Mouse (Mus musculus) lung, postnatal 0 days (tissue): Measurements from ENCODE around the gene Shroom1.

Source experiments
- CTCF ChIP-seq: IDR thresholded peaks from 2 replicates; pipeline ENCODE4 v1.5.1; 2016; ENCODE audit warnings: antibody characterized with exemption, mild to moderate bottlenecking
- EP300 ChIP-seq: IDR thresholded peaks from 2 replicates; pipeline ENCODE4 v1.6.1; 2016; ENCODE audit warnings: antibody characterized with exemption, mild to moderate bottlenecking, control low read depth

DNA sequence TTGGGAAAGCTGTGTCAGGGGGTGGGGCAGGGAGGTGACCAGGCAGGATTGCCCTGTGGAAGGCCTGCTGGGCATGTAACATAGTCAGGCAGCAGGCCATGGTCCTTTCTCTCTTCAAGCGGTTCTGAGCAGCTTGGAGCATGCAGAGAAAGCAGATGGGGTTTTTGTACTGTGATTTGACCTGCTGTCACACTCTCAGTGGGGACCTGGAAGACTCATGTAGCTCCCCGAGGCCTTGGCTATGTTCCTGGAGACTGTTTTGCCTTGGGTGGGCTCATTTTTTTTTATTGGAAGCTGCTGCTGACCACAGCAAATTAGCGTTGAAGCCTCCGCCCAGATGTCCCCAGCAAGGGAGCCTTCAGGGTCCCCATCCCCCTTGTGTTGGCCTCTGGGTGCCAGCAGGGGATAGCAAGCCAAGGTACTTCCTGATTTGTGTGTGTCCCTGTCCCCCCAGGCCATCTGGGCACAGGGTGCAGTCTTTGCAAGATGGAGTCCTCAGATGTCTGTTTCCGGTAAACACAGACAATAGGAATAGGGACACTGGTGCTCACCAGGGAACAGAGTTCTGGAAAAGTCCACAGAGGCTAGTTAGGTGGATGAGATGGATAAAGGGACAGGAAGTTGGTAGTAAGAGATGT lies 48.1 kb downstream of the Shroom1 start:
- TF ChIP-seq EP300, result no peak
- no peak for TF ChIP-seq CTCF
